Mouse (Mus musculus): ENCODE results near the gene Sult2a3. TPM values are rescaled to one million over a fixed set of nuclear protein-coding genes. Genes with fewer than 3 reads are reported as not detected.
"Not testable (repeated sequence)": the region's sequence is repeated elsewhere in the genome, so short reads cannot be mapped to it uniquely, and the experiment has no call there.

Gene Sult2a3
- polyA plus RNA-seq (2015; fragmentation: Nextera tagmentation; extraction: Ambion mirVana): not detected in 2 replicates

DNA sequence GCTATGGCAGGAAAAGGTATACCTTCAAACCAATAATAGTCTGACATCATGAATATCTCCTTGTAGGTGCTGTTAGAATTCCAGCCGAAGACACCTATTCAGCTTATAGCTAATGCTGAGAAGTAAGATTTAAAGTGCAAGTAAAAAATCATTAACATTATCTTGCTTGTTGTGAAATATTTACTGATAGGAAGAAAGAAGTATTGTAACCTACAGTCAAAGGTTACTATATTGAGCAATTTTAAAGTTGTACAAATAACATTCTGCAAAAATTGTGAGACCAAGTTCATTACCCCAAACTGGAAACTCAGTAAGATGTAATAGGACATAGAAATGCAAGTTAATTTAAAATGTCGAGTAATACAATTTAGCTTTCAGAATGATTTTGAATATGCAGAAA is at the start of gene Sult2a3:
Sult2a3 (minus strand) TSS at position 101 of the 400 bp plus-strand sequence.
- Histone ChIP-seq H3K27ac (ENCODE audit: low read depth, low read length) (no peak within 1 kb of the TSS), H3K9me3 (ENCODE audit: control insufficient read depth, low read length) (0 out of 2 replicates have a peak, but pooled peaks cover 2% of the 10 kb centered on the region), H3K36me3 (ENCODE audit: control insufficient read depth, insufficient read depth, low read length) (no peaks in the 10 kb centered on the region), H3K27me3 (replicated peaks; ENCODE audit: control insufficient read depth, insufficient read depth, low read length) (no peaks in the 10 kb centered on the region), H3K9ac (ENCODE audit: low read depth, low read length) (no peak within 1 kb of the TSS), H3K4me3 (ENCODE audit: low read length) (no peak within 1 kb of the TSS), H3K4me2 (ENCODE audit: low read length) (no peak within 1 kb of the TSS), H3K4me1 (ENCODE audit: control insufficient read depth, insufficient read depth, low read depth, low read length) (no peaks in the 10 kb centered on the region)
- no peak for ATAC-seq
- 94% methylated on average over 2 of the region's 2 CpGs for WGBS

DNA sequence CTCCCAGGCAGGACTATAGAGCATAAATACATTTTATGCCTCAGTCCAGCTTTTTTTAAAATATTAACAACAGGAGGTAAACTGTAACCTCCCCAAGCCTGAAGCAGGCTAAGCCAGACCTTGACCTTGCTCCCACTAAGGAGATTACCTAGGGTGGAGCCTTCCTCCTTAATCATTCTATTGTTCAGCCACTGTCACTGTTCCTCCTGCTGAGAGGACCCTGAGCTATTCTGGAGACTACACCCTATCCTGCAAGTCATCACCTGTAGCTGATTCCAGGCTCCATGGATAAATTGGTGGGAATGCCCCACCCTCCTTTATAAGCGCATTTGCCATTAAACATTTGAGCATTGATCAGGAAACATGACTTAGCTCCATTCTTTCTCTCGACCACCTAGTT is 2.4 kb downstream of the Sult2a3 start:
- Histone ChIP-seq H3K4me1 (ENCODE audit: control insufficient read depth, insufficient read depth, low read depth, low read length) (no peaks in the 10 kb centered on the region), H3K4me2 (ENCODE audit: low read length) (no peak overlapping the region), H3K27me3 (replicated peaks; ENCODE audit: control insufficient read depth, insufficient read depth, low read length) (no peaks in the 10 kb centered on the region), H3K36me3 (ENCODE audit: control insufficient read depth, insufficient read depth, low read length) (no peaks in the 10 kb centered on the region), H3K9me3 (ENCODE audit: control insufficient read depth, low read length) (0 out of 2 replicates have a peak, but pooled peaks cover 2% of the 10 kb centered on the region), H3K9ac (ENCODE audit: low read depth, low read length) (no peak overlapping the region), H3K4me3 (ENCODE audit: low read length) (no peak overlapping the region), H3K27ac (ENCODE audit: low read depth, low read length) (no peak overlapping the region)
- no peak for ATAC-seq
- 77% methylated on average over 2 of the region's 2 CpGs for WGBS

GRCm38 (mm10) chr7:14119865-14120264 is 3.0 kb downstream of the Sult2a3 start:
- 75% methylated on average over 3 of the region's 3 CpGs for WGBS
- not testable (repeated sequence) for H3K9me3 ChIP-seq (ENCODE audit: control insufficient read depth, low read length); H3K4me3 ChIP-seq (ENCODE audit: low read length); ATAC-seq; H3K9ac ChIP-seq (ENCODE audit: low read depth, low read length); H3K4me2 ChIP-seq (ENCODE audit: low read length); H3K4me1 ChIP-seq (ENCODE audit: control insufficient read depth, insufficient read depth, low read depth, low read length); H3K27me3 ChIP-seq (replicated peaks; ENCODE audit: control insufficient read depth, insufficient read depth, low read length); H3K27ac ChIP-seq (ENCODE audit: low read depth, low read length); H3K36me3 ChIP-seq (ENCODE audit: control insufficient read depth, insufficient read depth, low read length)

GRCm38 (mm10) chr7:14116761-14117160 is 6.1 kb downstream of the Sult2a3 start:
- 35% methylated on average over 1 of the region's 1 CpGs for WGBS
- 0 out of 2 replicates have a peak, but pooled peaks cover 2% of the 10 kb centered on the region for H3K9me3 ChIP-seq (ENCODE audit: control insufficient read depth, low read length)

DNA sequence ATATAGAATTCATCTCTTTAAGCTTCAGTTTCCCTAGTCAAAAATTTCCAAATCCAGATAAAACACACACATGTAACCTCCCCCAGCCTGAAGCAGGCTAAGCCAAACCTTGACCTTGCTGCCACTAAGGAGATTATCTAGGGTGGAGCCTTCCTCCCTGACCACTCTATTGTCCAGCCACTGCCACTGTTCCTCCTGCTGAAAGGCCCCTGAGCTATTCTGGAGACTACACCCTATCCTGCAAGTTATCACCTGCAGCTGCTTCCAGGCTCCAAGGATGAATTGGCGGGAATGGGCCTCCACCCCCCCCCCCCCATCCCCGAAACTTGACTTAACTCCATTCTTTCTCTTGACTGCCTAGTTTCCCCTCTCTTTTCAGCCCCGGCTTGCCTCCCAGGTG is 8.4 kb downstream of the Sult2a3 start:
- H3K9me3 ChIP-seq (ENCODE audit: control insufficient read depth, low read length); H3K27ac ChIP-seq (ENCODE audit: low read depth, low read length); H3K36me3 ChIP-seq (ENCODE audit: control insufficient read depth, insufficient read depth, low read length); H3K4me1 ChIP-seq (ENCODE audit: control insufficient read depth, insufficient read depth, low read depth, low read length); ATAC-seq; H3K4me2 ChIP-seq (ENCODE audit: low read length); H3K4me3 ChIP-seq (ENCODE audit: low read length); H3K9ac ChIP-seq (ENCODE audit: low read depth, low read length); H3K27me3 ChIP-seq (replicated peaks; ENCODE audit: control insufficient read depth, insufficient read depth, low read length): not testable (repeated sequence)
- WGBS: 56% methylated on average over 3 of the region's 3 CpGs

More at GRCm38 (mm10) chr7:14116761-14117160, 6.1 kb downstream of the Sult2a3 start:
- Histone ChIP-seq H3K4me1 (ENCODE audit: control insufficient read depth, insufficient read depth, low read depth, low read length) (no peaks in the 10 kb centered on the region), H3K9ac (ENCODE audit: low read depth, low read length) (no peak overlapping the region), H3K36me3 (ENCODE audit: control insufficient read depth, insufficient read depth, low read length) (no peaks in the 10 kb centered on the region), H3K4me3 (ENCODE audit: low read length) (no peak overlapping the region), H3K27me3 (replicated peaks; ENCODE audit: control insufficient read depth, insufficient read depth, low read length) (no peaks in the 10 kb centered on the region), H3K4me2 (ENCODE audit: low read length) (no peak overlapping the region), H3K27ac (ENCODE audit: low read depth, low read length) (no peak overlapping the region)
- ATAC-seq: no peak

DNA sequence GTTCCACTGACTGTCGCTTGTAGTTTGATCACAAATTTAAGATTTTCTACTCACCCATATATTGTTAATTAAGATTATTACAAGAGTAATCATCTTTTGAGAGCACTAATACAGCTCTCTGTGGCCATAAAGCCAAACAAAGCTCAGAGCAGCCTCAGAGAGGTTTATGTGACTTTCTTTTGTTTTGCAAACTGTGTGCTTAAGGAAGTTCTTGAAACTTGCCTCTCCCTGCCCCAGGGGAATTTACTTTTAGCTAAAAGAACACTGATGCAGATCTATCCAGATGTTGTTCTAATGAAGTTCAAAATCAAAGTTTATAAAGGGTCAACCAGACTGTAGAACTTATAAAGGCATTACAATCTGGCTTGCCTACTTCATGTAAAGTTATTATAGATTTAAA is 75.0 kb downstream of the Sult2a3 start:
- ATAC-seq; H3K4me3 ChIP-seq (ENCODE audit: low read length); H3K27me3 ChIP-seq (replicated peaks; ENCODE audit: control insufficient read depth, insufficient read depth, low read length); H3K9ac ChIP-seq (ENCODE audit: low read depth, low read length); H3K4me2 ChIP-seq (ENCODE audit: low read length); H3K4me1 ChIP-seq (ENCODE audit: control insufficient read depth, insufficient read depth, low read depth, low read length); H3K27ac ChIP-seq (ENCODE audit: low read depth, low read length); H3K36me3 ChIP-seq (ENCODE audit: control insufficient read depth, insufficient read depth, low read length): not testable (repeated sequence)
- 79% methylated on average over 1 of the region's 1 CpGs for WGBS
- H3K9me3 ChIP-seq (ENCODE audit: control insufficient read depth, low read length): peaks cover 14% of the 10 kb centered on the region

- not testable (repeated sequence) for H3K27me3 ChIP-seq (replicated peaks; ENCODE audit: control insufficient read depth, insufficient read depth, low read length); H3K4me3 ChIP-seq (ENCODE audit: low read length); H3K4me2 ChIP-seq (ENCODE audit: low read length); H3K9me3 ChIP-seq (ENCODE audit: control insufficient read depth, low read length); H3K9ac ChIP-seq (ENCODE audit: low read depth, low read length); ATAC-seq; H3K4me1 ChIP-seq (ENCODE audit: control insufficient read depth, insufficient read depth, low read depth, low read length); H3K27ac ChIP-seq (ENCODE audit: low read depth, low read length); H3K36me3 ChIP-seq (ENCODE audit: control insufficient read depth, insufficient read depth, low read length)
Observed at GRCm38 (mm10) chr7:14030831-14031230, 92.0 kb downstream of the Sult2a3 start.

Other genes starting within 250 kb of the Sult2a3 start
- not detected in 2 replicates for gene Sult2a4, start 133.4 kb downstream of the Sult2a3 start, polyA plus RNA-seq (2015; fragmentation: Nextera tagmentation; extraction: Ambion mirVana)
- gene Sult2a6, start 131.8 kb upstream of the Sult2a3 start, polyA plus RNA-seq (2015; fragmentation: Nextera tagmentation; extraction: Ambion mirVana): not detected in 2 replicates
- not detected in 2 replicates for gene Obox8, start 210.5 kb upstream of the Sult2a3 start, polyA plus RNA-seq (2015; fragmentation: Nextera tagmentation; extraction: Ambion mirVana)

All from hindbrain, embryonic 16.5 days (tissue).